Mouse (Mus musculus) erythroblast, adult 5-6 weeks (primary cell): ENCODE results near the gene Adat2. TPM values are rescaled to one million over a fixed set of nuclear protein-coding genes. Genes with fewer than 3 reads are reported as not detected.
A peak's percentile ranks its signal among the peaks of the same experiment; 100 is the strongest.

Experiments used
- ATAC-seq: replicated peaks from 2 replicates; pipeline ENCODE4 v1.8.0; 2016; ENCODE audit warnings: moderate number of reproducible peaks, mild to moderate bottlenecking, moderate TSS enrichment, inconsistent platforms; ENCODE audit not compliant: poor library complexity, low FRiP score, severe bottlenecking
- total RNA-seq, 2 experiments: library from RNA; stranded (forward) in 1 of 2; stranded (reverse) in 1 of 2; fragments of 150-400 nt in 1 of 2; fragments of 200-764, 138-1000 nt in 1 of 2; gene quantifications; 2 replicates each; pipeline versions ENCODE4 v1.2.3 to v1.2.4; 2015 to 2017; ENCODE audit warnings: low replicate concordance in 2 of 2

The Adat2 gene
- total RNA-seq (2015; ENCODE audit: low replicate concordance): 1.9 TPM in 1 of 2 replicates, not detected in the other
- total RNA-seq (2017; ENCODE audit: low replicate concordance): 0.51 and 2.6 TPM in 2 replicates

- ATAC-seq: peak; percentile 99
Measured at GRCm38 (mm10) chr10:13552646-13553497, at the start of gene Adat2, which contains the start of gene Pex3. TSS of gene Adat2 (plus strand) at chr10:13552894. TSS of gene Pex3 (minus strand) at chr10:13553142.

- no peak for ATAC-seq
Measured at GRCm38 (mm10) chr10:13521857-13522256, 30.8 kb upstream of the Adat2 start.

- no peak for ATAC-seq
Measured at GRCm38 (mm10) chr10:13528155-13528554, 24.5 kb upstream of the Adat2 start.

DNA sequence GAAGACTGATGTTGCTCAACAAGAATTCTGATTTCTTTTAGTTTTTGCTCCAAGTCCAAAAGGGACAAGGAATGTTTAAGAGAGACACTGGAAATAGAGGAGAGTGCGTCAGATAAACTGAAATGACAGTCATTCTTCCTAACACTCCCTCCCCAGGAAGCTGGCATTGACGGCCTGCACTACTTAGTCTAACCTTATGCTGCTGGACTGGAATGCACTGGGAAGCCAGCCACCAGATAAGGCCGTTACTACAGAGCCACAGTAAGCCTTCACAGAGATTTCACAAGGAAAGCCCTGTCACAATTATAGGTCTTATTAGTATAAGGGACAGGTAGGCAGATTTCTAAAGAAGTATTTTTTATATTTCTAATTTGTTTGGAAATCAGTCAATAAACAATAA lies 17.9 kb upstream of the Adat2 start:
- no peak for ATAC-seq

DNA sequence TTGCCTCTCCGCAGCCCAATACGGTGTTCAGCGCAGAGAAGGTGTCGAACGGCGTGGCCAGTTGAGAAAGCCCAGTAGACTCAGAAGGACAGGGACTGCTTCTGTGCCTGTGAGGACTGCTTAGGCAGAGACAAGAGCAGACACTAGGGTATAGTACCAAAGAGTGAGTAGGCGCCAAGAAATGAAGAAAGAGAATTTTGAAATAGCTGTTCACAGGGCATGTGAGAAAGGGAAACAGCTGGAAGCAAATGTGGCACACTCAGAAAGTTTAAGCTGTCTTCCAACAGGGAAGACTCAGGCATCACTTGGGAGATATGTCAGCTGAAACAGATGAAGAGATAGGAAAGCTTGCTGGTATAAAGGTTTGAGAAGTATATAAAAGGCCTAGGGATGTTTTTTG lies 16.0 kb upstream of the Adat2 start:
- ATAC-seq: no peak

DNA sequence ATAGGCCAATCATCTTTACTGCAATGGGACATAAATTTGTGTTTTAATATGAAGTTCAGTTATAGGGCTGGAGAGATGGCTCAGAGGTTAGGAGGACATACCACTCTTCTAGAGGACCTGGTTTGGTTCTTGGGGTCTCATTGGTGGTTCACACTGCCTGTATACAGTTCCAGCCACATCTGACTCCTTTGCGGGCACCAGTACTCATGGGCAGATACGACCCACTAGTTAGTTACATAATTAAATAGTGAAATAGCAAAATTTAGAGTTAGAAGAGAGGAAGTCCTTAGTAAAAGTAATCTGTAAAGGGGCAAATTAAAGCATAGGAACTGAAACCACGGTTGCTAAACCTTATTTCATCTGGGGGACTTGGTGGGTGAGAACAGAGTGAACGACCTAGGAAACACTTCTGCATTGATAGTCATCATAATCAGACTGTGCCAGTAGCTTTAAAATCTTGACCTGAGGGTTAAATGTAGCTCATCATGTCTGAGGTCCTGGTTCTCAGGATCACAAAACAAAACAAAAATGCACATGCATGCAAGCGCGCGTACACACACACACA lies 12.8 kb upstream of the Adat2 start:
- ATAC-seq: no peak

GRCm38 (mm10) chr10:13541721-13542120 lies 11.0 kb upstream of the Adat2 start:
- no peak for ATAC-seq

- ATAC-seq: peak; percentile 26
Measured at GRCm38 (mm10) chr10:13553498-13553985, 848 bp downstream of the Adat2 start.

GRCm38 (mm10) chr10:13554316-13554715 lies 1.6 kb downstream of the Adat2 start:
- no peak for ATAC-seq

DNA sequence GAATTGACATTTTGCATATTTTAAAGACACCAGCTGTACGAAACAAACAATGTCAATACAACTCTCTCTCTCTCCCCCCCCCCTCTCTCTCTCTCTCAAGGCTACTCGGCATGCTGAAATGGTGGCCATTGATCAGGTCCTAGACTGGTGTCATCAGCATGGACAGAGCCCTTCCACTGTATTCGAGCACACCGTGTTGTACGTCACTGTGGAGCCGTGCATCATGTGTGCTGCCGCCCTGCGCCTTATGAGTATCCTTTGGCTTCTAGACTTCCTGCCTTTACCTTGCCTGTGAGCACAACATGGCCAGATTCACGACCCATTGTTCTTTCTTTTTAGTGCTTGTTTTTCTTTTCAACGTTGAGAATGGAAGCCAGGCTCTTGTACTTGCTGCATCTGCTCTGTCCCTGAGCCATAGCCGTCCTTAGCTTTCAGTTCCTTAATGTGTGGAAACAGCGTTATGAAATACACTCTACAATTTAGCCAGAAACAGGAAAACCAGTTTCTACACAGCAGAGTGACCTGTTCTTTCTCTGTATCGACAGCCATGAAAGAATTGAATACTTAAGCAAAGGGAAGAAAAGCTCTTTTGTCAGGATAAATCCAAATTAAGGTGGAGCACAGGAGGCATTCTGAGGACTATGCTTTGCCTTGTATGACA lies 7.5 kb downstream of the Adat2 start:
- no peak for ATAC-seq

- ATAC-seq: no peak
Measured at GRCm38 (mm10) chr10:13564364-13565079, 11.8 kb downstream of the Adat2 start.

GRCm38 (mm10) chr10:13565080-13565448 lies 12.4 kb downstream of the Adat2 start:
- no peak for ATAC-seq

- ATAC-seq: no peak
Measured at GRCm38 (mm10) chr10:13566393-13566792, 13.7 kb downstream of the Adat2 start.

- ATAC-seq: no peak
Measured at GRCm38 (mm10) chr10:13569818-13570217, 17.1 kb downstream of the Adat2 start.

DNA sequence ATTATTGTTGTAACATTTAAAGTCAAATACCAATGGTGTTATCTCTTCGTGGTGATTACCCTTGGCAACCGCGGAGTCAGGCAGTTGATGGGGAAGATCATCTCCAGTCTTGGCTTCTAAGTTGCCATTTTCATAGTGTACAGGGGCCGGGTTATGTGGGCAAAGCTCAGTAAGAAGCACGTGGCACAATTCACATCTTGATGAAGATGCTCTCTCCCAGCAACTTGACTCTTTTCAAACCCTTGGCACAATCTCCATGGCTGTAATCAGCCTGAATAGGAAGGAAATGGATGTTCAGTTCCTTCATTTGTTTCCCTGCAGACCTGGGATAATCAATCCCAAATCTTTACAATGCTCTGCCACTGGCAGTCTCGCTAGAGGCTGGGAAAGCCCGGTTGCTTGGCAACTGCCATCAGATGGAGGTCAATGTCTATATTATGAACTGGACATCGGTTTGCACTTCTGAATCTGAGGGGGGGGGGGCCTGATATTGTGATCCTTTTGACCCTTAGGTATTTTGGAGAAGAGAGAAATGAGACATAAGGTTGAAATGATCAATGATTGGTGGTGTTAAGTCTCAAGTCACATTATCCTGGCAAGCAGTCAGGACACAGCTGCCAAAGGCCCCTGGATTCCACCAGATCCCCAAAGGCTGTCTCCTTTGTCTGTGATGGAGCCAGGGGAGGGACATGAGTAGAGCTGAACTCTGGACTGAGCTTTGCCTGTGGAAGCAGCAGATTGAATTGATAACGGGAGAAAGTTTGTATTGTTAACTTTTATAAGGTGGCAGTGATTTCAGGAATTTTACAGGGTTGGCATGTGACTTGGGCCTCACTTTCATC lies 18.2 kb downstream of the Adat2 start:
- ATAC-seq: no peak

GRCm38 (mm10) chr10:13572003-13572402 lies 19.3 kb downstream of the Adat2 start:
- ATAC-seq: no peak

DNA sequence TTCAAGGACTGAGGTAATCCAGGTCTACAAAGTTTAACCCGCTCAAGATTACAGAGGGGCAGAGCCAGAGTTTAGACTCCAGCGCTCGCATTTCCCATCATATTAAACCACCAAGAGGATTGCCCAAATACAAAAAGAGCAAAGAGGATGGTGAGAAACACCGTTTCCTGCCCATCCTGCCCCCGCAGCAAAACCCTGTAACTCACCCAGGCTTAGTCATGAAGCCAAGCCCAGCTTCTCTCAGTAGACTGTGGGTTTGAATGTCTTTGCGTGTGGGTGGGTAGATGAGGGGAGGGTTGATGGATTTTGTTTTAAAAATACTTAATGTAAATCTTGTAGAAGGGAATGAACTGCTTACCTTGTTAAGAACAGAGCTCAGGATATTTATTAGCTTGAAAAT lies 19.7 kb downstream of the Adat2 start:
- ATAC-seq: no peak

GRCm38 (mm10) chr10:13577123-13577522 lies 24.4 kb downstream of the Adat2 start:
- ATAC-seq: no peak

DNA sequence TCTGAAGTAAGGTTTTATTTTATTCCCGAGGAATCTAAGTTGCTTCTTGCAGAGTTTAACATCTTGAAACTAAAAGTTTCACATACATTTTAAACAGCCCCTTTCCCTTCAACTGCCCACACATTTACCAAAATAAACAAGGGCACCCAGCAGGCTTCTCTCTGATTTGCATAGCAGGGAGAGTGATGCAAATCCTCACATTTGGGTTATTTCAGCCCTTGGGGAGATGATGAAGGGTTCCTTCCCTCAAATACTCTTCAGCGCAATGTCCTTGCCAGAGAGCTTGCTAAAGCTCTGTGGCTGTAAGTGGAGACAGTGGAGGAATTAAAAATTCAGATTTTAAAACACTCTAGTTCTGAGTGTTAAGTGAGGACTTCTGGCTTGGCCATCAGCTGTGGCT lies 35.2 kb downstream of the Adat2 start:
- no peak for ATAC-seq
